Mouse (Mus musculus) lung, embryonic 16.5 days (tissue): ENCODE results near the gene Dennd2a. TPM values are rescaled to one million over a fixed set of nuclear protein-coding genes. Genes with fewer than 3 reads are reported as not detected.
A peak's percentile ranks its signal among the peaks of the same experiment; 100 is the strongest.

Experiments used
- ATAC-seq: fragments of 200-750 bp; cut with Nextera tagmentation; 2 replicates; pipeline ENCODE4 v1.8.0; 2017; ENCODE audit warnings: low read depth, mild to moderate bottlenecking, moderate library complexity
- H3K27ac ChIP-seq: fragments of 300-500 bp; sonication (generic); 2 replicates; pipeline ENCODE4 v1.5.1; 2014; ENCODE audit warnings: mild to moderate bottlenecking, control low read depth, low read length
- H3K27me3 ChIP-seq: fragments of 300-500 bp; sonication (generic); 2 replicates; pipeline ENCODE4 v1.6.1; 2014; ENCODE audit warnings: low read depth, low read length, mixed read lengths; ENCODE audit not compliant: control insufficient read depth, insufficient read depth
- H3K36me3 ChIP-seq: fragments of 300-500 bp; sonication (generic); 2 replicates; pipeline ENCODE4 v1.6.1; 2014; ENCODE audit warnings: low read length; ENCODE audit not compliant: control insufficient read depth, insufficient read depth
- H3K4me1 ChIP-seq: fragments of 300-500 bp; sonication (generic); replicated peaks from 2 replicates; pipeline ENCODE4 v1.6.1; 2014; ENCODE audit warnings: low read length, mixed read lengths; ENCODE audit not compliant: control insufficient read depth, insufficient read depth
- H3K4me2 ChIP-seq: fragments of 300-500 bp; sonication (generic); 2 replicates; pipeline ENCODE4 v1.6.1; 2014; ENCODE audit warnings: low read depth, low read length, control low read depth
- H3K4me3 ChIP-seq: fragments of 300-500 bp; sonication (generic); 2 replicates; pipeline ENCODE4 v1.5.1; 2014; ENCODE audit warnings: mild to moderate bottlenecking, low read length, control low read depth
- H3K9ac ChIP-seq: fragments of 300-500 bp; sonication (generic); 2 replicates; pipeline ENCODE4 v1.6.1; 2014; ENCODE audit warnings: low read length, control low read depth
- H3K9me3 ChIP-seq: fragments of 300-500 bp; sonication (generic); 2 replicates; pipeline ENCODE4 v1.6.1; 2016; ENCODE audit warnings: low read length; ENCODE audit not compliant: control insufficient read depth
- WGBS: fragments of 180-500 bp; shearing (Covaris S2); extraction: QIAGEN DNeasy Blood & Tissue Kit; methylation state at CpG from one replicate; pipeline ENCODE4 v1.1.7; 2014; 5-methylcytosine and 5-hydroxymethylcytosine counted together
- polyA plus RNA-seq: library from polyadenylated mRNA; unstranded; fragments of >200 nt; fragmentation: Nextera tagmentation; extraction: Ambion mirVana; gene quantifications from 2 replicates; pipeline ENCODE4 v1.2.1, GENCODE M21; 2015

Dennd2a gene
- polyA plus RNA-seq, 1 experiment from 2014 or later = 17.3 TPM

GRCm38 (mm10) chr6:39543769-39544420 lies 13.8 kb downstream of the Dennd2a start:
- Histone ChIP-seq H3K27me3 (no peaks in the 10 kb centered on the region), H3K36me3 (no peaks in the 10 kb centered on the region), H3K27ac (peak overlapping the region; percentile 82), H3K4me1 (peaks cover 47% of the 10 kb centered on the region), H3K4me2 (no peak overlapping the region), H3K9me3 (no peaks in the 10 kb centered on the region), H3K9ac (no peak overlapping the region; the same call in 1 of the 2 replicates), H3K4me3 (no peak overlapping the region)
- ATAC-seq = no peak
- 42% methylated on average over 15 of the region's 15 CpGs for WGBS

GRCm38 (mm10) chr6:39542631-39543597 lies 14.8 kb downstream of the Dennd2a start:
- peaks cover 47% of the 10 kb centered on the region for H3K4me1 ChIP-seq
- no peak overlapping the region for H3K9ac ChIP-seq
- no peaks in the 10 kb centered on the region for H3K9me3 ChIP-seq
- H3K4me2 ChIP-seq = peak overlapping the region; percentile 29
- peak overlapping the region; percentile 82 for H3K27ac ChIP-seq
- ATAC-seq = peak; percentile 91
- no peaks in the 10 kb centered on the region for H3K36me3 ChIP-seq
- no peak overlapping the region for H3K4me3 ChIP-seq
- 14% methylated on average over 15 of the region's 15 CpGs for WGBS
- H3K27me3 ChIP-seq = no peaks in the 10 kb centered on the region

- H3K27ac ChIP-seq = no peak overlapping the region
Measured at GRCm38 (mm10) chr6:39540563-39540962, 17.1 kb downstream of the Dennd2a start.

GRCm38 (mm10) chr6:39539679-39540155 lies 17.9 kb downstream of the Dennd2a start:
- ATAC-seq = peak; percentile 46
- Histone ChIP-seq H3K27ac (0 out of 2 replicates have a peak overlapping the region, but pooled peaks have one; percentile 15), H3K27me3 (no peaks in the 10 kb centered on the region), H3K4me1 (peaks cover 40% of the 10 kb centered on the region), H3K36me3 (no peaks in the 10 kb centered on the region), H3K4me3 (no peak overlapping the region), H3K4me2 (peak overlapping the region; percentile 28; the same call in 1 of the 2 replicates), H3K9me3 (no peaks in the 10 kb centered on the region), H3K9ac (no peak overlapping the region)
- 12% methylated on average over 7 of the region's 7 CpGs for WGBS

More at GRCm38 (mm10) chr6:39540563-39540962, 17.1 kb downstream of the Dennd2a start:
- ATAC-seq = no peak
- Histone ChIP-seq H3K27me3 (no peaks in the 10 kb centered on the region), H3K9me3 (no peaks in the 10 kb centered on the region), H3K4me1 (peaks cover 42% of the 10 kb centered on the region), H3K4me3 (no peak overlapping the region), H3K36me3 (no peaks in the 10 kb centered on the region), H3K4me2 (no peak overlapping the region), H3K9ac (no peak overlapping the region)
- 46% methylated on average over 2 of the region's 2 CpGs for WGBS

GRCm38 (mm10) chr6:39538227-39538626 lies 19.4 kb downstream of the Dennd2a start:
- ATAC-seq = no peak
- no peaks in the 10 kb centered on the region for H3K27me3 ChIP-seq
- no peak overlapping the region for H3K4me2 ChIP-seq
- peaks cover 27% of the 10 kb centered on the region for H3K4me1 ChIP-seq
- no peak overlapping the region for H3K27ac ChIP-seq
- no peak overlapping the region for H3K4me3 ChIP-seq
- WGBS = 59% methylated on average over 8 of the region's 8 CpGs
- no peaks in the 10 kb centered on the region for H3K9me3 ChIP-seq
- no peak overlapping the region for H3K9ac ChIP-seq
- no peaks in the 10 kb centered on the region for H3K36me3 ChIP-seq

GRCm38 (mm10) chr6:39537276-39537675 lies 20.4 kb downstream of the Dennd2a start:
- Histone ChIP-seq H3K9ac (no peak overlapping the region), H3K9me3 (no peaks in the 10 kb centered on the region), H3K36me3 (no peaks in the 10 kb centered on the region), H3K4me1 (peaks cover 17% of the 10 kb centered on the region), H3K27me3 (no peaks in the 10 kb centered on the region), H3K27ac (no peak overlapping the region), H3K4me3 (no peak overlapping the region), H3K4me2 (no peak overlapping the region)
- ATAC-seq = no peak
- whole genome bisulfite sequencing = 95% methylated on average over 5 of the region's 5 CpGs

GRCm38 (mm10) chr6:39536621-39537020 lies 21.0 kb downstream of the Dennd2a start:
- Histone ChIP-seq H3K4me2 (no peak overlapping the region), H3K27me3 (no peaks in the 10 kb centered on the region), H3K27ac (no peak overlapping the region), H3K4me3 (no peak overlapping the region), H3K9me3 (no peaks in the 10 kb centered on the region), H3K9ac (no peak overlapping the region), H3K4me1 (peaks cover 15% of the 10 kb centered on the region), H3K36me3 (no peaks in the 10 kb centered on the region)
- ATAC-seq = no peak
- WGBS = 42% methylated on average over 1 of the region's 1 CpGs

GRCm38 (mm10) chr6:39534944-39535343 lies 22.7 kb downstream of the Dennd2a start:
- Histone ChIP-seq H3K27ac (no peak overlapping the region), H3K27me3 (no peaks in the 10 kb centered on the region), H3K9ac (no peak overlapping the region), H3K4me3 (no peak overlapping the region), H3K4me2 (no peak overlapping the region), H3K36me3 (no peaks in the 10 kb centered on the region), H3K9me3 (no peaks in the 10 kb centered on the region), H3K4me1 (peaks cover 8% of the 10 kb centered on the region)
- no peak for ATAC-seq
